28 mouse cellular contexts compared by ENCODE assay signal in the genomic region with DNA sequence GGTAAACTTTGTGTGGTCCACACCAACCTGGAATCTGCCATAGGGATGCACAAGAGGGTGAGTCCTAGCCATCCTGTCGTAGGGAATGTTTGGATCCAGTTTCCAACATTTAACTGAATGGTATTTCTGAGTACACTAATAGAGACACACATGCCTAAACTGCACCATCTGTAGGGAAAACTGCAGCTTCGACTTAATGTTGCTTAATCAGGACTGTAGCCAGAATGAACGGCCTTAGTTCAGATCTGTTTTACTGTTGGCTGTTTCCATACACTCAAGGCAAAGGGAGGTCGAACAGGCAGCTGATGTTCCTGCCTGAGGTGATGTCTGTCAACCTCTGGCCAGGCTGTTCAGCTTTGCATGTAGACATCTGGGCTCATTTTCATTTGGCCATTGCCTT.
DNase-seq lines count a peak whose midpoint lies in the region; ATAC-seq lines count a peak whose summit lies in the region.
"Had no signal": no experiment of that assay in that cellular context is flagged by ENCODE, and none has a peak within 500 bp of the region (broad histone marks: within the 10 kb centered on the region; RNA-seq: fewer than 3 reads in every experiment).

No protein-coding gene starts in this region.

- WGBS in kidney, embryonic 14.5 days: 79% methylated on average over 4 of the region's 4 CpGs
- WGBS in intestine, embryonic 15.5 days: 78% methylated on average over 4 of the region's 4 CpGs

- no peak overlapping the region for H3K27ac ChIP-seq in kidney, embryonic 14.5 days (ENCODE audit: low read depth, low read length)
- no peak overlapping the region for H3K27ac ChIP-seq in intestine, embryonic 15.5 days
- H3K27ac ChIP-seq: embryonic facial prominence, embryonic 10.5 days; embryonic facial prominence, embryonic 13.5 days; forebrain, embryonic 12.5 days; forebrain, embryonic 15.5 days; gastrocnemius, adult 2 months; heart, embryonic 15.5 days; hindbrain, embryonic 10.5 days; hindbrain, embryonic 13.5 days had no signal

- no peak for ATAC-seq in kidney, embryonic 14.5 days (ENCODE audit: low FRiP score, low TSS enrichment)
- ATAC-seq in intestine, embryonic 15.5 days: no peak
- ATAC-seq: CD4-positive, CD25-positive, alpha-beta regulatory T cell, adult 4 months; forebrain, embryonic 15.5 days; hindbrain, embryonic 16.5 days had no signal

- no peaks in the 10 kb centered on the region for H3K27me3 ChIP-seq in kidney, embryonic 14.5 days (ENCODE audit: control insufficient read depth, insufficient read depth, low read length)
- no peaks in the 10 kb centered on the region for H3K27me3 ChIP-seq in intestine, embryonic 15.5 days (replicated peaks)
- H3K27me3 ChIP-seq: embryonic facial prominence, embryonic 13.5 days; forebrain, embryonic 12.5 days; forebrain, embryonic 15.5 days; heart, embryonic 12.5 days; heart, embryonic 15.5 days; hindbrain, embryonic 13.5 days had no signal

- no peak overlapping the region for H3K4me2 ChIP-seq in kidney, embryonic 14.5 days (replicated peaks; ENCODE audit: low read depth, low read length)
- H3K4me2 ChIP-seq in intestine, embryonic 15.5 days (replicated peaks): no peak overlapping the region
- H3K4me2 ChIP-seq: embryonic facial prominence, embryonic 13.5 days; forebrain, embryonic 12.5 days; forebrain, embryonic 15.5 days; heart, embryonic 12.5 days; heart, embryonic 15.5 days; hindbrain, embryonic 13.5 days had no signal

- intact Hi-C loops in gastrocnemius, postnatal 36 days (cut with DNase I): no loop called here

- H3K4me3 ChIP-seq in kidney, embryonic 14.5 days (ENCODE audit: low read length): no peak overlapping the region
- H3K4me3 ChIP-seq in intestine, embryonic 15.5 days (replicated peaks): no peak overlapping the region
- H3K4me3 ChIP-seq: embryonic facial prominence, embryonic 10.5 days; embryonic facial prominence, embryonic 13.5 days; erythroblast, embryonic 14.5 days; forebrain, embryonic 12.5 days; forebrain, embryonic 15.5 days; gastrocnemius, adult 2 months; heart, embryonic 12.5 days; heart, embryonic 15.5 days; hindbrain, embryonic 10.5 days; hindbrain, embryonic 13.5 days had no signal

- H3K36me3 ChIP-seq in kidney, embryonic 14.5 days (ENCODE audit: control insufficient read depth, insufficient read depth, low read length): no peaks in the 10 kb centered on the region
- H3K36me3 ChIP-seq in intestine, embryonic 15.5 days: no peaks in the 10 kb centered on the region
- H3K36me3 ChIP-seq: embryonic facial prominence, embryonic 10.5 days; embryonic facial prominence, embryonic 13.5 days; forebrain, embryonic 12.5 days; forebrain, embryonic 15.5 days; heart, embryonic 12.5 days; heart, embryonic 15.5 days; hindbrain, embryonic 10.5 days; hindbrain, embryonic 13.5 days had no signal

- H3K9ac ChIP-seq in kidney, embryonic 14.5 days (ENCODE audit: low read depth, low read length): no peak overlapping the region
- H3K9ac ChIP-seq in intestine, embryonic 15.5 days: no peak overlapping the region
- H3K9ac ChIP-seq: embryonic facial prominence, embryonic 13.5 days; forebrain, embryonic 12.5 days; forebrain, embryonic 15.5 days; heart, embryonic 12.5 days; heart, embryonic 15.5 days; hindbrain, embryonic 13.5 days had no signal

- no peaks in the 10 kb centered on the region for H3K9me3 ChIP-seq in kidney, embryonic 14.5 days (ENCODE audit: control insufficient read depth, low read length)
- H3K9me3 ChIP-seq in intestine, embryonic 15.5 days: no peaks in the 10 kb centered on the region
- H3K9me3 ChIP-seq: embryonic facial prominence, embryonic 10.5 days; embryonic facial prominence, embryonic 13.5 days; forebrain, embryonic 12.5 days; forebrain, embryonic 15.5 days; heart, embryonic 15.5 days; hindbrain, embryonic 10.5 days; hindbrain, embryonic 13.5 days had no signal

- peak; percentile 17 to 71 for DNase-seq in layer of hippocampus, adult 18-20 months (ENCODE audit: low spot score in 2 of 2)
- peak; percentile 16 to 18 for DNase-seq in layer of hippocampus, adult 8-10 months (ENCODE audit: low spot score in 2 of 2)
- DNase-seq in layer of hippocampus, postnatal 14 days (ENCODE audit: low spot score in 2 of 2): peak; percentile 9 to 28
- DNase-seq in gastrocnemius, postnatal 36 days: no peak
- DNase-seq: adrenal gland, adult 2 months; adrenal gland, postnatal 14 days; cerebellum, adult 11-12 months; cerebellum, adult 8-10 months; cerebellum, postnatal 10 days; cerebellum, postnatal 36 days; embryo, embryonic 11 days; gastrocnemius, adult 2 months; gastrocnemius, postnatal 14 days; heart, postnatal 10 days; heart, postnatal 36 days had no signal

- no peaks in the 10 kb centered on the region for H3K4me1 ChIP-seq in kidney, embryonic 14.5 days (ENCODE audit: control insufficient read depth, insufficient read depth, low read length)
- H3K4me1 ChIP-seq in intestine, embryonic 15.5 days (replicated peaks): no peaks in the 10 kb centered on the region
- H3K4me1 ChIP-seq: embryonic facial prominence, embryonic 10.5 days; embryonic facial prominence, embryonic 13.5 days; forebrain, embryonic 12.5 days; forebrain, embryonic 15.5 days; heart, embryonic 12.5 days; heart, embryonic 15.5 days; hindbrain, embryonic 10.5 days; hindbrain, embryonic 13.5 days had no signal

Comparison
In these comparisons a context has a peak if more than half of its experiments do, and no peak if none do; other contexts are left out.
1. DNase-seq: peak in layer of hippocampus, adult 18-20 months (2 of 2), layer of hippocampus, adult 8-10 months (2 of 2) and layer of hippocampus, postnatal 14 days (2 of 2); none in gastrocnemius, postnatal 36 days (0 of 2).